In the genomic region with DNA sequence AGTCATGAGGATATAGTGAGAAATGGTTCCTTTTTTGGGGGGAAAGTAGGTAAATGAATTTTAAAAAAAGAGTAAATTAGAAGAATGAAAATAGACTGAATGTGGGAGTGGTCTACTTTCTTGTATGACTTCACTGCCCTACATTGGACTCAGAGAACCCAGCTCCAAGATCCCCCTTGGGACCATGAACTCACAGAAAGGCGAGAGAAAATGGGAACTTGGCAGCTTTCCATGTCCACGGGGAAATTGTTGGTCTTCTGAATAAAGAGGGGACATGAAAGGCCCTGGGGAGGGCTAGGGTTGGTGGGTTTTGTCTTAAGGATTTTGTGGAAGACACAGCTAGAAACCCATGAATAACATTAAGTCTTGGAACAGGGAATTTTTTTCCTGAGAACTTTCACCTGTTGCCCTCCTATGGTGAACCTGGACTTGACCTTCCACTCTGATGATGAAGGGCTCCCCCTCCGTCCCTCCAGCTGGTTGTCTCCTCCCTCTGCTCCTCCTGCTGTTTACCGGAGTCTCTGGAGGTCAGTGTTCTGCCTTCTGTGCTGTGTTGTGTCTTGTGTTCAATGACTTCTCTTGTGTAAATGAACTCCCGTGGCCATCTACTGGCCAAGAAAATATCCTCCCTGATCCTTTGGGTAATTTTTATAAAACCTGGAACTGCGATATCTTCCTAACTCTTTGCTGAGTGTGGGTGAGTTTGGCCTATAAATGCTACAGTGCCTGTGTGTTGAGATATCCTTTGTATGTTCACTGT, we compare ENCODE assay signal across 42 mouse cellular contexts. TPM values are rescaled to one million over a fixed set of nuclear protein-coding genes. Genes with fewer than 3 reads are reported as not detected.
DNase-seq lines count a peak whose midpoint lies in the region; ATAC-seq and TF ChIP-seq lines count a peak whose summit lies in the region.
"Had no signal": no experiment of that assay in that cellular context is flagged by ENCODE, and none has a peak within 500 bp of the region (broad histone marks: within the 10 kb centered on the region; RNA-seq: fewer than 3 reads in every experiment).

No protein-coding gene starts in this region.

- H3K4me1 ChIP-seq in CH12.LX (ENCODE audit: control insufficient read depth in 1 of 2, insufficient read depth in 2 of 2): peaks cover 22 to 38% of the 10 kb centered on the region in 2 experiments
- 0 out of 2 replicates have a peak, but pooled peaks cover 3% of the 10 kb centered on the region for H3K4me1 ChIP-seq in intestine, postnatal 0 days (replicated peaks; ENCODE audit: control insufficient read depth, insufficient read depth, low read length)
- H3K4me1 ChIP-seq: embryonic facial prominence, embryonic 10.5 days; embryonic facial prominence, embryonic 15.5 days; forebrain, embryonic 12.5 days; heart, embryonic 13.5 days; liver, embryonic 13.5 days; midbrain, embryonic 12.5 days had no signal

- H3K36me3 ChIP-seq in CH12.LX (replicated peaks in 1 of 2; ENCODE audit: control insufficient read depth in 1 of 2, insufficient read depth in 1 of 2, low read length in 1 of 2): peaks cover 0 to 2% of the 10 kb centered on the region in 2 experiments
- H3K36me3 ChIP-seq in intestine, postnatal 0 days (ENCODE audit: control insufficient read depth, insufficient read depth): peaks cover 28% of the 10 kb centered on the region; the same call in 1 of the 2 replicates
- H3K36me3 ChIP-seq: embryonic facial prominence, embryonic 10.5 days; embryonic facial prominence, embryonic 15.5 days; forebrain, embryonic 12.5 days; G1E; heart, embryonic 13.5 days; liver, embryonic 13.5 days; midbrain, embryonic 12.5 days had no signal

- peak; percentile 16 for TF ChIP-seq RAD21 in CH12.LX (IDR thresholded peaks at IDR 0.05; ENCODE audit: low read depth, low read length)

- no peak overlapping the region for H3K4me3 ChIP-seq in layer of hippocampus, adult 2 months
- H3K4me3 ChIP-seq in CH12.LX (replicated peaks in 1 of 3; ENCODE audit: low read depth in 2 of 3, low read length in 2 of 3, poor library complexity in 1 of 3): no peak overlapping the region
- H3K4me3 ChIP-seq in intestine, postnatal 0 days (ENCODE audit: low read depth, low read length): peak overlapping the region; percentile 36
- H3K4me3 ChIP-seq: embryonic facial prominence, embryonic 10.5 days; embryonic facial prominence, embryonic 15.5 days; forebrain, embryonic 12.5 days; heart, embryonic 13.5 days; liver, embryonic 13.5 days; midbrain, embryonic 12.5 days had no signal

- DNase-seq in layer of hippocampus, adult 2 months (ENCODE audit: low spot score in 2 of 2): no peak
- no peak for DNase-seq in layer of hippocampus, postnatal 36 days
- peak; percentile 35 for DNase-seq in B cell, adult 2 months
- DNase-seq in CH12.LX (ENCODE audit: extremely low read depth): no peak
- no peak for DNase-seq in testis, postnatal 14 days (ENCODE audit: low spot score)
- no peak for DNase-seq in kidney, postnatal 14 days
- DNase-seq: adrenal gland, postnatal 14 days; cerebellum, adult 11-12 months; cerebellum, postnatal 10 days; gastrocnemius, postnatal 25 days; heart, adult 18-20 months; heart, postnatal 10 days; kidney, adult 11 months; kidney, postnatal 25 days; left cerebral cortex, postnatal 4 days; liver, embryonic 13.5 days; lung, adult 2 months; right cerebral cortex, postnatal 25 days; spleen, adult 18-20 months; thymus, postnatal 14 days had no signal

- H3K9ac ChIP-seq in CH12.LX (ENCODE audit: insufficient read depth, low read depth): no peak overlapping the region
- H3K9ac ChIP-seq in intestine, postnatal 0 days (ENCODE audit: low read depth, low read length): peak overlapping the region; percentile 24
- H3K9ac ChIP-seq: embryonic facial prominence, embryonic 15.5 days; forebrain, embryonic 12.5 days; heart, embryonic 13.5 days; liver, embryonic 13.5 days; midbrain, embryonic 12.5 days had no signal

- no peak overlapping the region for H3K27ac ChIP-seq in layer of hippocampus, adult 2 months
- no peak overlapping the region for H3K27ac ChIP-seq in CH12.LX (ENCODE audit: insufficient read depth, low read depth)
- peak overlapping the region; percentile 71 for H3K27ac ChIP-seq in intestine, postnatal 0 days (ENCODE audit: low read depth, low read length)
- H3K27ac ChIP-seq: embryonic facial prominence, embryonic 10.5 days; embryonic facial prominence, embryonic 15.5 days; forebrain, embryonic 12.5 days; heart, embryonic 13.5 days; liver, embryonic 13.5 days; midbrain, embryonic 12.5 days had no signal

- in situ Hi-C loops in CH12.LX (cut with MboI; ENCODE audit: low pct_ligation_motif_present, low pct_unique_long_range_greater_than_20kb, low sequenced_read_pairs): no loop called here

- ATAC-seq in intestine, postnatal 0 days: no peak
- ATAC-seq in megakaryocyte-erythroid progenitor cell, adult 5-6 weeks (replicated peaks; ENCODE audit: low FRiP score, low TSS enrichment, poor library complexity, severe bottlenecking): no peak
- ATAC-seq: hindbrain, embryonic 16.5 days had no signal

- no peak for TF ChIP-seq POLR2A in CH12.LX (IDR thresholded peaks at IDR 0.05; ENCODE audit: low read depth, low read length)

- no peak overlapping the region; the same call in 1 of the 2 replicates for H3K4me2 ChIP-seq in CH12.LX (ENCODE audit: insufficient read depth, low read depth, poor library complexity, severe bottlenecking)
- H3K4me2 ChIP-seq in intestine, postnatal 0 days (replicated peaks; ENCODE audit: low read depth): peak overlapping the region; percentile 62
- H3K4me2 ChIP-seq: embryonic facial prominence, embryonic 15.5 days; forebrain, embryonic 12.5 days; heart, embryonic 13.5 days; liver, embryonic 13.5 days; midbrain, embryonic 12.5 days had no signal

- TF ChIP-seq EP300 in CH12.LX (IDR thresholded peaks at IDR 0.05; ENCODE audit: low read length): no peak

- H3K27me3 ChIP-seq in CH12.LX (replicated peaks): no peaks in the 10 kb centered on the region
- no peaks in the 10 kb centered on the region for H3K27me3 ChIP-seq in intestine, postnatal 0 days (replicated peaks; ENCODE audit: control insufficient read depth, insufficient read depth, low read length)
- H3K27me3 ChIP-seq: embryonic facial prominence, embryonic 15.5 days; forebrain, embryonic 12.5 days; midbrain, embryonic 12.5 days had no signal

- H3K9me3 ChIP-seq in CH12.LX (replicated peaks; ENCODE audit: low read length): peaks cover 4% of the 10 kb centered on the region
- H3K9me3 ChIP-seq in intestine, postnatal 0 days (ENCODE audit: control insufficient read depth): no peaks in the 10 kb centered on the region
- H3K9me3 ChIP-seq: embryonic facial prominence, embryonic 10.5 days; embryonic facial prominence, embryonic 15.5 days; forebrain, embryonic 12.5 days; heart, embryonic 13.5 days; liver, embryonic 13.5 days; midbrain, embryonic 12.5 days had no signal

- no peaks in the 10 kb centered on the region for H3K79me2 ChIP-seq in CH12.LX (replicated peaks; ENCODE audit: control insufficient read depth, extremely low read depth, insufficient read depth, poor library complexity, severe bottlenecking)

- TF ChIP-seq CTCF in layer of hippocampus, adult 2 months (conservative IDR thresholded peaks at IDR 0.05): peak; percentile 33
- peak; percentile 31 to 56; a peak in 3 of 4 replicates for TF ChIP-seq CTCF in CH12.LX (conservative IDR thresholded peaks at IDR 0.05 in 1 of 2, IDR thresholded peaks at IDR 0.05 in 1 of 2; ENCODE audit: low read depth in 2 of 2, low read length in 2 of 2)
- TF ChIP-seq CTCF in intestine, postnatal 0 days (IDR thresholded peaks at IDR 0.05; ENCODE audit: low read depth): peak; percentile 61

- 22% methylated on average over 6 of the region's 6 CpGs for WGBS in intestine, postnatal 0 days

- dilution Hi-C loops in CH12.LX (cut with MboI; ENCODE audit: extremely low pct_ligation_motif_present, extremely low pct_unique_long_range_greater_than_20kb, low sequenced_read_pairs): no loop called here

TF ChIP-seq in CH12.LX, 34 proteins besides CTCF, POLR2A, EP300 and RAD21 (continues in another document):
- peak; percentile 51 for TF ChIP-seq SMC3 (IDR thresholded peaks at IDR 0.05; ENCODE audit: low read depth, low read length)

RNA-seq across cellular contexts. Expression of a gene that starts 0.7 kb away (rescaled TPM):
- total RNA-seq in layer of hippocampus, adult 2 months (2021): not detected
- total RNA-seq in layer of hippocampus, postnatal 36 days (2021): not detected
- total RNA-seq in CH12.LX (2012; rRNA removed) (0.08 TPM in 1 of 2 replicates, not detected in the other), CH12.LX (2014; rRNA removed) (0.14 TPM in 1 of 2 replicates, not detected in the other)
- 0.11 TPM in 1 of 2 replicates, not detected in the other for polyA plus RNA-seq in CH12.LX (2012; ENCODE audit: insufficient read length, low read depth)
- polyA plus RNA-seq in intestine, postnatal 0 days (2015; fragmentation: Nextera tagmentation; extraction: Ambion mirVana): 114 and 119 TPM in 2 replicates
- total RNA-seq in megakaryocyte-erythroid progenitor cell, adult 5-6 weeks (2014; fragmentation: Nextera tagmentation): not detected in 2 replicates
- total RNA-seq in megakaryocyte-erythroid progenitor cell, adult 5-6 weeks (2017): not detected in 2 replicates
- total RNA-seq: adrenal gland, postnatal 14 days; gastrocnemius, postnatal 25 days; heart, adult 18-20 months; heart, postnatal 10 days; layer of hippocampus, adult 18-20 months; layer of hippocampus, postnatal 14 days; left cerebral cortex, adult 8-10 months; left cerebral cortex, postnatal 4 days; megakaryocyte, adult 5-6 weeks; monocyte, adult 5-6 weeks had no signal
- polyA plus RNA-seq: C2C12; cortical plate, adult 2 months; embryonic facial prominence, embryonic 10.5 days; embryonic facial prominence, embryonic 15.5 days; forebrain, embryonic 12.5 days; G1E; heart, embryonic 13.5 days; hindbrain, embryonic 11.5 days; hindbrain, embryonic 16.5 days; kidney, embryonic 14.5 days; limb, embryonic 14.5 days; liver, embryonic 13.5 days; midbrain, embryonic 12.5 days; neural tube, embryonic 14.5 days; stomach, embryonic 14.5 days; urinary bladder, adult 2 months had no signal

RNA-seq across cellular contexts. Expression of a gene that starts 21.0 kb away (rescaled TPM):
- total RNA-seq in layer of hippocampus, adult 2 months (2021): 1 to 10 TPM; 4.1 to 7.2 TPM
- 1 to 10 TPM; 2.3 to 3.6 TPM for total RNA-seq in layer of hippocampus, postnatal 36 days (2021)
- total RNA-seq in CH12.LX (2012; rRNA removed) (not detected in 2 replicates), CH12.LX (2014; rRNA removed) (0.28 TPM in 1 of 2 replicates, not detected in the other)
- 0.83 and 1.0 TPM in 2 replicates for polyA plus RNA-seq in CH12.LX (2012; ENCODE audit: insufficient read length, low read depth)
- polyA plus RNA-seq in intestine, postnatal 0 days (2015; fragmentation: Nextera tagmentation; extraction: Ambion mirVana): 1.6 and 1.7 TPM in 2 replicates
- 5.4 and 7.7 TPM in 2 replicates for total RNA-seq in megakaryocyte-erythroid progenitor cell, adult 5-6 weeks (2014; fragmentation: Nextera tagmentation)
- 1.4 and 4.7 TPM in 2 replicates for total RNA-seq in megakaryocyte-erythroid progenitor cell, adult 5-6 weeks (2017)
- total RNA-seq: gastrocnemius, postnatal 25 days; heart, adult 18-20 months; heart, postnatal 10 days; monocyte, adult 5-6 weeks had no signal
- polyA plus RNA-seq: C2C12, G1E had no signal

RNA-seq across cellular contexts. Expression of a gene that starts 23.0 kb away (rescaled TPM):
- under 1 TPM; 0.51 to 0.76 TPM for total RNA-seq in layer of hippocampus, adult 2 months (2021)
- total RNA-seq in layer of hippocampus, postnatal 36 days (2021): under 1 TPM; 0.43 to 0.82 TPM
- total RNA-seq in CH12.LX (2012; rRNA removed) (1.1 and 1.2 TPM in 2 replicates), CH12.LX (2014; rRNA removed) (1.9 and 2.0 TPM in 2 replicates)
- 4.8 and 5.6 TPM in 2 replicates for polyA plus RNA-seq in CH12.LX (2012; ENCODE audit: insufficient read length, low read depth)
- 43.0 and 43.4 TPM in 2 replicates for polyA plus RNA-seq in intestine, postnatal 0 days (2015; fragmentation: Nextera tagmentation; extraction: Ambion mirVana)
- not detected in 2 replicates for total RNA-seq in megakaryocyte-erythroid progenitor cell, adult 5-6 weeks (2014; fragmentation: Nextera tagmentation)
- not detected in 2 replicates for total RNA-seq in megakaryocyte-erythroid progenitor cell, adult 5-6 weeks (2017)
- polyA plus RNA-seq: C2C12; cortical plate, adult 2 months; embryonic facial prominence, embryonic 10.5 days; forebrain, embryonic 12.5 days; G1E; heart, embryonic 13.5 days; hindbrain, embryonic 11.5 days; hindbrain, embryonic 16.5 days; neural tube, embryonic 14.5 days had no signal

RNA-seq across cellular contexts. Expression of a gene that starts 52.2 kb away (rescaled TPM):
- total RNA-seq in layer of hippocampus, adult 2 months (2021): not detected
- total RNA-seq in layer of hippocampus, postnatal 36 days (2021): not detected
- total RNA-seq in CH12.LX (2012; rRNA removed): 5.8 and 6.8 TPM in 2 replicates
- total RNA-seq in CH12.LX (2014; rRNA removed): 10.9 and 12.2 TPM in 2 replicates
- 10.2 and 11.4 TPM in 2 replicates for polyA plus RNA-seq in CH12.LX (2012; ENCODE audit: insufficient read length, low read depth)
- polyA plus RNA-seq in intestine, postnatal 0 days (2015; fragmentation: Nextera tagmentation; extraction: Ambion mirVana): not detected in 2 replicates
- total RNA-seq in megakaryocyte-erythroid progenitor cell, adult 5-6 weeks (2014; fragmentation: Nextera tagmentation): 0.50 TPM in 1 of 2 replicates, not detected in the other
- not detected in 2 replicates for total RNA-seq in megakaryocyte-erythroid progenitor cell, adult 5-6 weeks (2017)
- total RNA-seq: adrenal gland, postnatal 14 days; gastrocnemius, postnatal 25 days; heart, postnatal 10 days; layer of hippocampus, adult 18-20 months; layer of hippocampus, postnatal 14 days; left cerebral cortex, adult 8-10 months; left cerebral cortex, postnatal 4 days had no signal
- polyA plus RNA-seq: C2C12; cortical plate, adult 2 months; embryonic facial prominence, embryonic 10.5 days; embryonic facial prominence, embryonic 15.5 days; forebrain, embryonic 12.5 days; G1E; heart, embryonic 13.5 days; hindbrain, embryonic 11.5 days; limb, embryonic 14.5 days; liver, embryonic 13.5 days; midbrain, embryonic 12.5 days; stomach, embryonic 14.5 days had no signal

Comparison
In these comparisons a context has a peak if more than half of its experiments do, and no peak if none do; other contexts are left out.
1. DNase-seq: peak in B cell, adult 2 months (2 of 2); none in layer of hippocampus, adult 2 months (0 of 2), layer of hippocampus, postnatal 36 days (0 of 2), CH12.LX (single experiment), testis, postnatal 14 days (single experiment) and kidney, postnatal 14 days (single experiment).
2. Peak in every context shown above with its lines, with median percentiles within 50 percentile points of each other: CTCF ChIP-seq.